Mouse (Mus musculus) effector memory CD4-positive, alpha-beta T cell, adult 7 months (primary cell): ENCODE results near the gene Slc43a2. TPM values are rescaled to one million over a fixed set of nuclear protein-coding genes. Genes with fewer than 3 reads are reported as not detected.

Experiments used
- polyA plus RNA-seq: library from polyadenylated mRNA; unstranded; fragments of 100-300 nt; shearing (Covaris generic); gene quantifications from one replicate; pipeline ENCODE4 v1.2.1, GENCODE M21; 2017

The Slc43a2 gene
- 9.9 TPM for polyA plus RNA-seq

GRCm38 (mm10) chr11:75531469-75532242 lies at the start of gene Slc43a2:
Gene Slc43a2 (plus strand): TSS chr11:75531694.

GRCm38 (mm10) chr11:75486601-75487285 lies 44.8 kb upstream of the Slc43a2 start, which contains the start of gene Prpf8:
Gene Prpf8 (plus strand): TSS chr11:75486816.

GRCm38 (mm10) chr11:75509741-75510626 lies 21.5 kb upstream of the Slc43a2 start, which contains the start of gene Rilp:
Gene Rilp (plus strand): TSS chr11:75510094.

DNA sequence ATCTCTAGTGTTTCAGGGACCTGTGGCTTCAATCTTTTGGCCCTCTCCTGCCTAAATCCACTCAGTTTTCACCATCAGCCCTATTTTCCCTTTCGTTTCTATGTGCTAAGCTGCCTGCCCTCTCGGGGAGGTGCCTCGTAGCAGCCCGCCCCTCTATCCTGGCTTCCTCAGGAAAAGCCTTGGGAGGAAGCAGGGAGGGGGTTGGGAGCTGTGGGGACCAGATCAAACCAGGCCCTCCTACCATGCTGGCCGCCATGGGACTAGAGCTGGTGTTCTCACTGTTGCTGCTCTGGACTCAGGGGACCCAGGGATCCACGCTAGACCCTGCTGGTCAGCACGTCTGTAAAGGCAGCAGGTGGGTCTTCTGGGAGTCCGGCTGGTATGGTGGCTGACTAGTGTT lies 18.2 kb upstream of the Slc43a2 start, which contains the start of gene Scarf1:
Gene Scarf1 (plus strand): TSS at position 205 of the 400 bp plus-strand sequence.

GRCm38 (mm10) chr11:75587493-75588284 lies 56.2 kb downstream of the Slc43a2 start, which contains the start of gene Pitpna:
Gene Pitpna (plus strand): TSS chr11:75588097.

Other genes with a start within 250 kb of the Slc43a2 start
- gene Rpa1, start 183.4 kb upstream of the Slc43a2 start, polyA plus RNA-seq: 99.0 TPM
- 19.8 TPM for gene Smyd4, start 183.3 kb upstream of the Slc43a2 start, polyA plus RNA-seq
- gene Serpinf1, start 109.0 kb upstream of the Slc43a2 start, polyA plus RNA-seq: 1.3 TPM
- gene Serpinf2, start 92.1 kb upstream of the Slc43a2 start, polyA plus RNA-seq: 0.29 TPM
- gene Wdr81, start 77.0 kb upstream of the Slc43a2 start, polyA plus RNA-seq: 6.6 TPM
- 2.4 TPM for gene Tlcd2, start 70.0 kb upstream of the Slc43a2 start, polyA plus RNA-seq
- 50.3 TPM for gene Prpf8, start 44.9 kb upstream of the Slc43a2 start, polyA plus RNA-seq
- not detected for gene Rilp, start 21.6 kb upstream of the Slc43a2 start, polyA plus RNA-seq
- gene Scarf1, start 18.2 kb upstream of the Slc43a2 start, polyA plus RNA-seq: 1.2 TPM
- 314 TPM for gene Pitpna, start 56.4 kb downstream of the Slc43a2 start, polyA plus RNA-seq
- gene Inpp5k, start 99.3 kb downstream of the Slc43a2 start, polyA plus RNA-seq: 87.0 TPM
- 17.9 TPM for gene Myo1c, start 118.8 kb downstream of the Slc43a2 start, polyA plus RNA-seq
- gene Crk, start 147.6 kb downstream of the Slc43a2 start, polyA plus RNA-seq: 93.1 TPM
- 195 TPM for gene Ywhae, start 201.2 kb downstream of the Slc43a2 start, polyA plus RNA-seq